Mouse (Mus musculus): ENCODE results near the gene Atf5. TPM values are rescaled to one million over a fixed set of nuclear protein-coding genes. Genes with fewer than 3 reads are reported as not detected.

Atf5 gene
- total RNA-seq (2021) = 10 to 100 TPM; 57.2 to 70.6 TPM
- long read RNA-seq, experiment 1, partial matches to known transcripts = 3 of 25 reads
- long read RNA-seq, experiment 1, other reads (novel, unspliced or antisense) = 22 of 25 reads
- long read RNA-seq, experiment 2, partial matches to known transcripts = 21 of 21 reads
- long read RNA-seq, experiment 2, other reads (novel, unspliced or antisense) = 0 of 21 reads

- DNase-seq = no peak
Measured at GRCm38 (mm10) chr7:44816470-44817021, at the start of gene Atf5. Gene Atf5 (minus strand): TSS chr7:44816658.

- DNase-seq = no peak
Measured at GRCm38 (mm10) chr7:44864595-44865542, 48.4 kb upstream of the Atf5 start.

DNA sequence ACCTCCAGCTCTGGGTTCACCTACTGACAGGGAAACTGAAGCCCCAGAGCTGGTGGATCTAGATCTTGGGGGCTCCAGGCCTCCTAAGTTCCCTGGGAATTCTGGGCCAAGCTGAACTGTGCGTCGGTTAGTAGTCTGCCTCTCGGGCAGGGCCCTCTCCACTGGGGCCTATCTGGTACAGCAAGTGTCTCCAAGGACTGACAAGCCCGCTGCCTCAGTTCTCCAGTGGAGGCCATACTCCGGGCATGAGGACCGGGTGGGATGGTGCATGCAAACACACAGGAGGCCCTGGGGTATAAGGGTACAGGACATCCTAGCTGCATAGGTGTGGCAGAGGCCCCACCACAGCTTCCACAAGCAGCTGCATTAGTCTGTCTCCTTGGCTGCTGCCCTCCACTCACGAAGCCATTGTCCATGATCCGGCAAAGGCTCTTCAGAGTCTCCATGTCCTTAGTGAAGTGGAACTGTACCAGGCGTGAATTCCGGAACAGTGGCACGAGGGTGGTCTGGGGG, 47.6 kb upstream of the Atf5 start:
- DNase-seq = no peak

- no peak for DNase-seq
Measured at GRCm38 (mm10) chr7:44863210-44863609, 46.8 kb upstream of the Atf5 start.

DNA sequence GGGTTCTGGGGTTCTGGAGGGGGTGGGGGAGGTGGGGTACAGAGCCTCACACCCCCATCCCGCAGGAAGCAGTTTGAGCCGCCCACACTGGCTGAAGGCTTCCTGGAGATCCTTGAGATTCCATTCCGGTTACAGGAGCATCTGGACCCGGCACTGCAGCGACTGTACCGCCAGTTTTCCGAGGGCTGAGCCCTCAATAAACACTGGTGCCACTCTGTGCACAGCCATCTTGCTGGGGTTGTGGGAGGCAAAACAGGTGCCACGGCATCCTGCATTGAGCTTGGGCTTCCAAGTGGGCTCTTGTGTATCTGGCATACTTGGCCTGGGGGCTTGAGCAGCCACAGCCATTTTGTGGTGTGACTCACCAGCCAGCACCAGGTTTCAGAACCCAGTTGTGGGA, 46.0 kb upstream of the Atf5 start:
- DNase-seq = no peak

DNA sequence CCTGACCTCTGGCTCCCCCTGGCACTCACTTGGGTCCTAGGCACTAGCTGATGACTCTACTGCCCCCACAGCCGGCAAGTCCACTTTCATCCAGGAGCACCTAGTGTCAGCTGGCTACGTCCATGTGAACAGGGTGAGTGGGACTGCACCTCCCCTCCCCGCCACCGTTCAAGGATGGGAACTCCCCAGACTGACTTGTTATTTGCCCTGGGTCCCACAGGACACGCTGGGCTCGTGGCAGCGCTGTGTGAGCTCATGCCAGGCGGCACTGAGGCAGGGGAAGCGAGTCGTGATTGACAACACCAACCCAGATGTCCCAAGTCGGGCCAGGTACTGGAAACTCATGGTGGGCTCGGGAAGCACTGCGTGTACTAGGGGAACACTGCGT, 45.0 kb upstream of the Atf5 start:
- DNase-seq = no peak

DNA sequence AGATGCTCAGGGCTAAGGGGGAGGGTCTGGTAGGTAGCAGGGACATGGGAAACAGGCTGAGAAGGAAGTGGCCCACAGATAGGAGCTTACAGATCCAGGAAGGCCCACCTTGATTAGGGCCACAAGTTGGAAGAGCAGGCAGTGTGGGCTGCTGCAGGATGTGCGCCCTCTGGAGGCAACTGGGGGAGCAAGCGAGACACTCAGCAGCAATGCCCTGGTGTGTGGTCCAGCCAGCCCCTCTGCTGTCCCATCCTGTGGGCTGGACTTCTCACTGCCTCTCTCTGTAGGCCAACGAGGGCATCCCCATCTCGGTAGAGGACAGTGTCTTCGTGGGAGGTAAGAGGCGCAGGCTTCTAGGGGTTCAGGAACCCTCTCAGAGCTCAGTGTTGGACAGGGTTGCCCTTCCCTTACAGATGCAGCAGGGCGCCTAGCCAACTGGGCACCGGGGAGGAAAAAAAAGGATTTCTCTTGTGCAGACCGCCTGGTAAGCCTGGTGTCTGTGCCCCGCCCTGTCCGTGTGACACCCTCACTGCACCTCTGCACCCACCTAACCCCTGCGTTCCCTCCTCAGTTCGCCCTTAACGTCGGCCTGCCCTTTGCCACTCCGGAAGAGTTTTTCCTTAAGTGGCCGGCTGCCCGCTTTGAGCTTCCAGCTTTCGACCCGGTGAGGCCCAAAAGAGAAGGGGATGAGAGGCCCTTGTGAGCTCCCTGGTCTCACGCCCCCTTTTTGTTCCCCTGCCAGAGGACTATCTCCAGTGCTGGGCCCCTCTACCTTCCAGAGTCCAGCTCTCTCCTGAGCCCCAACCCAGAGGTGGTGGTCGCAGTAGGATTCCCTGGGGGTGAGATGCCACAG, 44.3 kb upstream of the Atf5 start:
- no peak for DNase-seq

DNA sequence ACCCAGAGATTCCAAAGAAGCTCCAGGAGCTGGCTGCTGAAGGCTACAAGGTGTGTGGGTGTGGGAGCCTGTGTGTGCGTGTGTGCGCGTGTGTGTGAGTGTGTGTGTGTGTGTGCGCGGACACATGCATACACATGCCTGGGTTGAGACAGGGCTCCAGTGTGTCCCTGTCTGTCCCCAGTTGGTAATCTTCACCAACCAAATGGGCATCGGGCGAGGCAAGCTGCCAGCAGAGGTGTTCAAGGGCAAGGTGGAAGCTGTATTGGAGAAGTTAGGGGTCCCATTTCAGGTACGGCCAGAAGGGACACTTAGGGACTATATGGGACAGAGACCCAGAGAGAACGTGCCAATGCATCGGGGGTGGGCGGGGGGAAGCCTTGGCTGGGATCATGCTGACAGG, 43.4 kb upstream of the Atf5 start:
- DNase-seq = no peak

GRCm38 (mm10) chr7:44857905-44858304, 41.4 kb upstream of the Atf5 start:
- DNase-seq = no peak

DNA sequence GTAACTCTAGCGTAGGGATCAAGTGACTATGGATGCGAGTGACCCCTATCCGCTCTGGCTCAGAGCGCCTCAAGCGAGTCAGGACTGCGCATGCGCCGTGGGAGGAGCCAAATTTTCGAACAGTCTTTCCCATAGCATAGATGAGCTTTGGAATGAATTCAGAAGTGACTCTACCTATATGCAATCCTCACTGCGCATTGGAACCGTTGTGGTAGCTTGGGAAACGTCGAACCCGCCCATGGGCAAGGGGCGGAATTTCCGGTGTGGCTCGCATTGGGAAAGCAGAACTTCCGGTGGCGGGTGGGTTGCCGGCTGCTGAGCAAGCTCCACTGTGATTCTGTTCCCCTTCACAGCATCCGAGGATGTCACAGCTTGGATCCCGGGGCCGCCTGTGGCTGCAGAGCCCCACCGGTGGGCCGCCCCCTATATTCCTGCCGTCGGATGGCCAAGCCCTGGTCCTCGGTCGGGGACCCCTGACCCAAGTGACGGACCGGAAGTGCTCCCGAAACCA, 40.6 kb upstream of the Atf5 start, which contains the start of gene Pnkp:
Gene Pnkp, plus strand, starts transcription at position 98 of the 511 bp plus-strand sequence.
- DNase-seq = peak; percentile 80

DNA sequence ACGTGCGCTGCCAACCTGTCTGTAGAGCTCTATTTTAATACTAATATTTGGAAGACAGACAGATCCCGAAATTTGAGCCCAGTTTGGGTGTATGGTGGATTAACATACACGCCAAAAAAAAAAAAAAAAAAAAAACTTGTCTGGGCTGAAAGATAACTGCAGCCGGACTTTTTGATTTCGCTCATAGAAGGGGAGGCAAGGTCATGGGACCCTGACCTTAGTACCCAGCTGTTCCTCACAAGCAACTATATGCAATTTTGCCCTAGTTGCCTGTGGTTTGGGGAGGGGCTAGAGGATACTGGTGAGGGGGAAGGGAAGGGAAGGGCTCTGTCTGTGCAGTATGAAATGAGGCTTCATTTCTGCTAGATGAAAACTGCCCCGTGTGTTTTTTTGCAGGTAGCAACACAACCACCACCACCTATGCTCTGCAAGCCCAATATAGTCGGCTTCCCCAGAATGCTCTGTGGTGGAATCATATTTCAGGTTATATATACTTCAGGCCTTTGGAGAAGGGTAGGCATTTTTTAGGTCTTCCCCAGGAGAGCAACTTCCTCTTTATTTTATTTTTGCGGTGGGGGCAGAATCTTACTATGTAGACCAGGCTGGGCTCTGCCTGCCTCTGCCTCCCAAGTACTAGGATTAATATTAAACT, 39.9 kb upstream of the Atf5 start:
- no peak for DNase-seq

DNA sequence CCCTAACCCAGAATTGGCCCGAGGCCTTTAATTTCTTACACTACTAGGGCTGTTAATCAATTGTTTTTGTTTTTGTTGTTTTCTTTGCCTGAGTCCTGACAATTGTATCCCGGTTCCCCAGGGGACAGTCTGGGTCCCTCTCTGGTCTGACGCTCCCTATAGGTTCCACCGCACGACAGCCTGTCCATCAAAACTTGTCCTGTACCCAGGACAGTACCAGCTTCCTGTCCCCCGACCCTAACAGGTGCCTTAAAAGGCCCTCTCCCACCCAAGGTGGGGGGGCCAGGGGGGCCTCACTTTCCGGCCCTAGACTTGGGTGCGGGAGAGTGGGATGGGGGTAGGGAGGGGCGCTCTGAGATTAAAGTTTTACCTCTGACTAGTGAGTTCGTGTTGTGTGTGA, 38.6 kb upstream of the Atf5 start:
- no peak for DNase-seq

- peak; percentile 87 for DNase-seq
Measured at GRCm38 (mm10) chr7:44854356-44855031, 38.0 kb upstream of the Atf5 start.

DNA sequence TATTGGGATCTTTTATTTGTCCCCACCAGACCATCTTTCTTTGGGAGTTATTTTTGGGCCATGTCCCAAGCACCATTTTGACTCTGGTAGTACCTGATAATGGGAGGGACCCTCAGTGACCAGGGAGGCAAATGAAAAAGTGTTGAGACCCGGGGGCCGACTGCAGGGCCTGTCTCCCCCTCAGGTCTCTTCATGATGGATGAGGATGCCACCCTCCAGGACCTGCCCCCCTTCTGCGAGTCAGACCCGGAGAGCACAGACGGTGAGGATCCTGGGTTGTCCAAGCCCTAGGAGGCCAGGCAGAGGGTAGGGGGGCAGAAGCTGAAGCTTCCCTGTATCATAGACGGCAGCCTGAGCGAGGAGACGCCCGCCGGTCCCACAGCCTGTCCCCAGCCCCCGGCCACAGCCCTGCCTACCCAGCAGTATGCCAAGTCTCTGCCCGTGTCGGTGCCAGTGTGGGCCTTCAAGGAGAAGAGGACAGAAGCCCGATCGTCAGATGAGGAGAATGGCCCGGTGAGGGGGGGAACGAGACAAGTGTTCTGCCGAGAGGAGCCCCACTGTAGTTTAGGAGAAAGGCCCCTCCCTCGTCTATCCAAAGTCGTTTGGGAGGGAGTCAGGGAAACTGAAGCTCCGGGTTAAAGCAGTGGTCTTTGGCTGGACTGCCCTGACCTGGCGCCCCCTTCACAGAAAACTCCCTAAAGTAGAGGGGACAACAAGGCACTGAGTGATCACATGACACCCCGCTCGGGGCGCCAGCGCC, 37.3 kb upstream of the Atf5 start:
- DNase-seq = no peak

- DNase-seq = no peak
Measured at GRCm38 (mm10) chr7:44853065-44853464, 36.6 kb upstream of the Atf5 start.

DNA sequence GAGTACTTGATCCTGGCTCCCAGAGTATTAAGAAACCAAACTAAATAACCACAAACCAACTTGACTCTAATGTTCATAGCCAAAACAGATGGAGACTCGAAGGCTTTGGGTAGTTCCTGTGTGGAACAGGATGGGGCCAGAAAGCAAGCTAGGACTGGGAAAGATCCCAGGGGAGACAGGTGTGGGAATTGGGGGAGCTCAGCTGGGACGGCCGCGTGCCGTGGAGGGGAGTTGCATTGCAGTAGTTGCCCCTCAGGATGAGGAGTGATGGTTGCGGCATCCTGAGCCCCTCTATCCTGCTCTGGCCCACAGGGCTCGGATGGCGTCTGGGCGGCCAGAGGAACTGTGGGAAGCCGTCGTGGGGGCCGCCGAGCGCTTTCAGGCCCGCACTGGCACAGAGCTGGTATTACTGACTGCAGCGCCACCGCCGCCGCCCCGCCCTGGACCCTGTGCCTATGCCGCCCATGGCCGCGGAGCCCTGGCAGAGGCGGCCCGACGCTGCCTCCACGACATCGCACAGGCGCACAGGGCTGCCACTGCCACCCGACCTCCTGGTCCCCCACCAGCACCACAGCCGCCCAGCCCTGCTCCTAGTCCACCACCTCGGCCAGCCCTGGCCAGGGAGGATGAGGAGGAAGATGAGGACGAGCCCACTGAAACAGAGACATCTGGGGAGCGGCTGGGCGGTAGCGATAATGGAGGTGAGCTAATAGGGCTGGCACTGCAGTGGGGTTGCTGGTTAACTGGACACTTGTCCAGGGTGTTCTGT, 36.0 kb upstream of the Atf5 start:
- no peak for DNase-seq

GRCm38 (mm10) chr7:44851625-44852234, 35.3 kb upstream of the Atf5 start:
- no peak for DNase-seq

- DNase-seq = no peak
Measured at GRCm38 (mm10) chr7:44850789-44851624, 34.5 kb upstream of the Atf5 start.
